Mouse (Mus musculus) gastrocnemius, adult 2 months (tissue): ENCODE data around the gene 2310022B05Rik. TPM values are rescaled to one million over a fixed set of nuclear protein-coding genes. Genes with fewer than 3 reads are reported as not detected.

Experiments used
- DNase-seq: peaks from one replicate; pipeline ENCODE4 v3.0.0; 2022
- H3K27ac ChIP-seq: fragments of 200-600 bp; 2 replicates; pipeline ENCODE4 v1.8.1; 2022; ENCODE audit warnings: mild to moderate bottlenecking
- H3K4me3 ChIP-seq: fragments of 200-600 bp; 2 replicates; pipeline ENCODE4 v1.8.1; 2022; ENCODE audit warnings: mild to moderate bottlenecking, moderate library complexity
- CTCF ChIP-seq: fragments of 200-600 bp; IDR thresholded peaks from 2 replicates; pipeline ENCODE4 v1.8.1; 2022; ENCODE audit warnings: antibody characterized with exemption, mild to moderate bottlenecking, moderate library complexity
- intact Hi-C: fragments of 180-260 bp; cut with DNase I; formaldehyde crosslinking; loops from one replicate; pipeline ENCODE4 v1.15.1; 2025
- total RNA-seq, 2 experiments: library from RNA; stranded (reverse); gene quantifications; 2 replicates each; pipeline ENCODE4 v1.2.3; 2021

The 2310022B05Rik gene
- total RNA-seq, 2 experiments from 2014 or later: 10.4 to 17.3 TPM

- intact Hi-C loops: no loop called here
- DNase-seq: no peak
- Histone ChIP-seq H3K4me3 (no peak overlapping the region), H3K27ac (no peak overlapping the region)
- TF ChIP-seq CTCF: no peak
These were observed 18.1 kb upstream of the 2310022B05Rik start for GRCm38 (mm10) chr8:124681077-124681791.

GRCm38 (mm10) chr8:124678246-124678645 is 15.1 kb upstream of the 2310022B05Rik start:
- intact Hi-C loops: loop anchor here (10.0 kb wide), 1 partner anchor 283 kb away; no protein-coding TSS in a partner anchor
- H3K4me3 ChIP-seq: no peak overlapping the region
- H3K27ac ChIP-seq: no peak overlapping the region
- no peak for TF ChIP-seq CTCF
- DNase-seq: peak; percentile 14

- intact Hi-C loops: loop anchor here (1.0 to 10.0 kb wide), 2 partner anchors 60 to 283 kb away; no protein-coding TSS in a partner anchor
- peak; percentile 98 for TF ChIP-seq CTCF
- DNase-seq: peak; percentile 86
- H3K4me3 ChIP-seq: no peak overlapping the region
- H3K27ac ChIP-seq: no peak overlapping the region
These were observed 14.3 kb upstream of the 2310022B05Rik start for GRCm38 (mm10) chr8:124677486-124677885.

GRCm38 (mm10) chr8:124677078-124677477 is 13.9 kb upstream of the 2310022B05Rik start:
- DNase-seq: no peak
- H3K4me3 ChIP-seq: no peak overlapping the region
- no peak for TF ChIP-seq CTCF
- no peak overlapping the region for H3K27ac ChIP-seq
- intact Hi-C loops: loop anchor here (1.0 to 10.0 kb wide), 2 partner anchors 60 to 282 kb away; no protein-coding TSS in a partner anchor

- Histone ChIP-seq H3K27ac (no peak overlapping the region), H3K4me3 (no peak overlapping the region)
- intact Hi-C loops: loop anchor here (1.0 to 10.0 kb wide), 2 partner anchors 59 to 282 kb away; no protein-coding TSS in a partner anchor
- TF ChIP-seq CTCF: no peak
- peak; percentile 8 for DNase-seq
These were observed 13.5 kb upstream of the 2310022B05Rik start for GRCm38 (mm10) chr8:124676661-124677060.

GRCm38 (mm10) chr8:124672345-124672744 is 9.2 kb upstream of the 2310022B05Rik start:
- H3K4me3 ChIP-seq: no peak overlapping the region
- intact Hi-C loops: loop anchor here (10.0 kb wide), 1 partner anchor 278 kb away; no protein-coding TSS in a partner anchor
- no peak for DNase-seq
- no peak for TF ChIP-seq CTCF
- H3K27ac ChIP-seq: no peak overlapping the region

- intact Hi-C loops: no loop called here
- H3K27ac ChIP-seq: no peak overlapping the region
- peak; percentile 41 for DNase-seq
These were observed 5.6 kb upstream of the 2310022B05Rik start for GRCm38 (mm10) chr8:124668798-124669197.

GRCm38 (mm10) chr8:124664414-124664813 is 1.2 kb upstream of the 2310022B05Rik start:
- Histone ChIP-seq H3K27ac (peak overlapping the region; percentile 20), H3K4me3 (no peak overlapping the region)
- no peak for TF ChIP-seq CTCF
- no peak for DNase-seq
- intact Hi-C loops: loop anchor here (5.0 kb wide), 1 partner anchor 37 kb away; no protein-coding TSS in a partner anchor

More at GRCm38 (mm10) chr8:124668798-124669197, 5.6 kb upstream of the 2310022B05Rik start:
- H3K4me3 ChIP-seq: no peak overlapping the region
- no peak for TF ChIP-seq CTCF

GRCm38 (mm10) chr8:124663874-124664230 is 683 bp upstream of the 2310022B05Rik start:
- DNase-seq: no peak
- Histone ChIP-seq H3K27ac (peak overlapping the region; percentile 88), H3K4me3 (peak overlapping the region; percentile 96)
- intact Hi-C loops: loop anchor here (2.0 to 5.0 kb wide), 2 partner anchors 19 to 37 kb away; no protein-coding TSS in a partner anchor
- no peak for TF ChIP-seq CTCF

- Histone ChIP-seq H3K4me3 (peak overlapping the region; percentile 96), H3K27ac (peak overlapping the region; percentile 88)
- no peak for TF ChIP-seq CTCF
- no peak for DNase-seq
- intact Hi-C loops: loop anchor here (2.0 to 5.0 kb wide), 2 partner anchors 18 to 35 kb away; no protein-coding TSS in a partner anchor
These were observed 590 bp downstream of the 2310022B05Rik start for GRCm38 (mm10) chr8:124662446-124663111.

- TF ChIP-seq CTCF: no peak
- DNase-seq: no peak
- intact Hi-C loops: loop anchor here (2.0 to 5.0 kb wide), 2 partner anchors 17 to 34 kb away; no protein-coding TSS in a partner anchor
- Histone ChIP-seq H3K27ac (peak overlapping the region; percentile 88), H3K4me3 (peak overlapping the region; percentile 96)
These were observed 1.4 kb downstream of the 2310022B05Rik start for GRCm38 (mm10) chr8:124661781-124662180.

- DNase-seq: peak; percentile 72
- intact Hi-C loops: no loop called here
- no peak for TF ChIP-seq CTCF
- Histone ChIP-seq H3K4me3 (no peak overlapping the region), H3K27ac (peak overlapping the region; percentile 51; the same call in 1 of the 2 replicates)
These were observed 4.8 kb downstream of the 2310022B05Rik start for GRCm38 (mm10) chr8:124658415-124658814.

- TF ChIP-seq CTCF: no peak
- intact Hi-C loops: no loop called here
- no peak for DNase-seq
- peak overlapping the region; percentile 51 for H3K27ac ChIP-seq
- no peak overlapping the region for H3K4me3 ChIP-seq
These were observed 5.2 kb downstream of the 2310022B05Rik start for GRCm38 (mm10) chr8:124657961-124658360.
